Mouse (Mus musculus): Measurements from ENCODE around the gene Cyba. TPM values are rescaled to one million over a fixed set of nuclear protein-coding genes. Genes with fewer than 3 reads are reported as not detected.
A peak's percentile ranks its signal among the peaks of the same experiment; 100 is the strongest.

The Cyba gene
- polyA plus RNA-seq, 1 experiment from 2014 or later = 220 TPM

DNA sequence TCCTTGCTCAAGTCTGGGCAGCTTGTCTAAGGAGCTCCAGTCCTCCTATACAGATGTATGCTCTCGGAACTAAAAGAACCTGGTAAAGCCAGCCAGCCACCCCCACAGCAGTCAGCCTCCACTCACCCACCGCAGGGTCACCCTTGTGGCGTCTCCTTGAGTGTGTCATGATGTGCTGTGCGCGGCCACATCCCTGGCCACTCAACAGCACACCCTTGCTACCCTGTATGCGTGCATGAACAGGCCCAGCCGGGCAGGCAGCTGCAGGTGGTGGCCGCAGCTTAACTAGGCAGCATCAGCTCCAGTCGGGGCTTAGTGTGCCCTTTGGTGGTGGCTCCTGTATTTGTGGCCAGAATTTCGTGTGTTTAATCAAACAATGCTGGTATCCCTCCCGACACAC lies 24.4 kb upstream of the Cyba start:
- ATAC-seq (no peak), DNase-seq (no peak)
- 70% methylated on average over 11 of the region's 11 CpGs for WGBS (ENCODE audit: insufficient replicate concordance)
- H3K4me2 ChIP-seq (ENCODE audit: low read depth, low read length) = no peak overlapping the region
- H3K27me3 ChIP-seq (ENCODE audit: insufficient read depth, low read length) = peaks cover 23% of the 10 kb centered on the region
- no peaks in the 10 kb centered on the region for H3K36me3 ChIP-seq (replicated peaks; ENCODE audit: insufficient read depth, low read length)
- no peak overlapping the region for H3K27ac ChIP-seq (ENCODE audit: low read depth)
- peaks cover 30% of the 10 kb centered on the region for H3K4me1 ChIP-seq (ENCODE audit: insufficient read depth)
- TF ChIP-seq CTCF (IDR thresholded peaks at IDR 0.05; ENCODE audit: low read depth) (no peak), EP300 (IDR thresholded peaks at IDR 0.05; ENCODE audit: low read depth) (no peak)
- no peak overlapping the region for H3K4me3 ChIP-seq (ENCODE audit: low read depth, low read length)
- no peaks in the 10 kb centered on the region for H3K9me3 ChIP-seq (ENCODE audit: low read length)
- H3K9ac ChIP-seq (replicated peaks) = no peak overlapping the region

DNA sequence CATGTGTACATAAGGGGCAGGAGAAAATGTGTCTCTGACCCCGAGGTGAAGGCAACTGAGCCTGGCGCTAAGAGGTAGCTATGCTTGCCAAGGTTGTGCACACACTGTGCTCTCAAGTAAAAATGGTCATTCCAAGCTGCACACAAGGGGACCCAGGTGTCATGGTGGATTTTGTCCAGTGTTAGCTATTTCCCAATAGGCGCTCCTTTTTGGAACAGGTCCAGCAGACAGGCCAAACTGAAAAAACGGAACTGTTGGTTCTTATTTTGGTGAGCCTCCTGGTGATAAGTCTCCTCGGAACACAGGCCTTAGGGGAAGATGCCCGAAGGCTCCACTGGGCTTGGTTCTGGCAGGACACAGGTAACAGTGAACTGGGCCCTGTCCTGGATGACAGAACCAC lies 21.7 kb upstream of the Cyba start:
- no peak for DNase-seq
- Histone ChIP-seq H3K36me3 (replicated peaks; ENCODE audit: insufficient read depth, low read length) (no peaks in the 10 kb centered on the region), H3K4me1 (ENCODE audit: insufficient read depth) (peaks cover 6% of the 10 kb centered on the region), H3K27me3 (ENCODE audit: insufficient read depth, low read length) (peaks cover 4% of the 10 kb centered on the region), H3K9ac (replicated peaks) (no peak overlapping the region), H3K4me3 (ENCODE audit: low read depth, low read length) (no peak overlapping the region), H3K4me2 (ENCODE audit: low read depth, low read length) (no peak overlapping the region), H3K9me3 (ENCODE audit: low read length) (no peaks in the 10 kb centered on the region), H3K27ac (ENCODE audit: low read depth) (no peak overlapping the region)
- WGBS (ENCODE audit: insufficient replicate concordance) = 65% methylated on average over 6 of the region's 6 CpGs
- no peak for ATAC-seq
- no peak for TF ChIP-seq CTCF (IDR thresholded peaks at IDR 0.05; ENCODE audit: low read depth)
- no peak for TF ChIP-seq EP300 (IDR thresholded peaks at IDR 0.05; ENCODE audit: low read depth)

DNA sequence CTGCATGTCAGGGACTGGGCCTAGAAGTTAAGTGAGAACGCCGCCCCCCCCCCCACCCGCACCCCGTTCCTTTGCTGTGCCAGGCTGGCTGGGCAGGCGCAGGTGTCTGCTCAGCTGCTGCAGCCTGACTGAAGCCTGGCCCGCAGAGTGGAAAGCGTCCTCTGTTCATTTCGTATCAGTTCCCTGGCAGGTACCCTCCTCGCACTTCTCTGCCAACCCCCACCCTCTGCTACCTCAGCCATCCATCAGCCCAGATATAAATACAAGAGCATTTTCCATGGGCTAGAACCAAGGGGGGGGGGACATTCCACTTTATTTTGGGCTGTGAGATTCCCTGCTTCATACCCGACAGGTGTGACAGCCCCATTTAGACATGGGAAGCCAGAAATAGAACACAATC lies 19.4 kb upstream of the Cyba start:
- no peaks in the 10 kb centered on the region for H3K27me3 ChIP-seq (ENCODE audit: insufficient read depth, low read length)
- no peak for ATAC-seq
- peaks cover 5% of the 10 kb centered on the region for H3K4me1 ChIP-seq (ENCODE audit: insufficient read depth)
- TF ChIP-seq CTCF (IDR thresholded peaks at IDR 0.05; ENCODE audit: low read depth) = no peak
- TF ChIP-seq EP300 (IDR thresholded peaks at IDR 0.05; ENCODE audit: low read depth) = no peak
- no peaks in the 10 kb centered on the region for H3K36me3 ChIP-seq (replicated peaks; ENCODE audit: insufficient read depth, low read length)
- H3K4me3 ChIP-seq (ENCODE audit: low read depth, low read length) = no peak overlapping the region
- no peak overlapping the region for H3K9ac ChIP-seq (replicated peaks)
- DNase-seq = no peak
- H3K4me2 ChIP-seq (ENCODE audit: low read depth, low read length) = no peak overlapping the region
- H3K9me3 ChIP-seq (ENCODE audit: low read length) = no peaks in the 10 kb centered on the region
- H3K27ac ChIP-seq (ENCODE audit: low read depth) = no peak overlapping the region
- 87% methylated on average over 10 of the region's 10 CpGs for WGBS (ENCODE audit: insufficient replicate concordance)

DNA sequence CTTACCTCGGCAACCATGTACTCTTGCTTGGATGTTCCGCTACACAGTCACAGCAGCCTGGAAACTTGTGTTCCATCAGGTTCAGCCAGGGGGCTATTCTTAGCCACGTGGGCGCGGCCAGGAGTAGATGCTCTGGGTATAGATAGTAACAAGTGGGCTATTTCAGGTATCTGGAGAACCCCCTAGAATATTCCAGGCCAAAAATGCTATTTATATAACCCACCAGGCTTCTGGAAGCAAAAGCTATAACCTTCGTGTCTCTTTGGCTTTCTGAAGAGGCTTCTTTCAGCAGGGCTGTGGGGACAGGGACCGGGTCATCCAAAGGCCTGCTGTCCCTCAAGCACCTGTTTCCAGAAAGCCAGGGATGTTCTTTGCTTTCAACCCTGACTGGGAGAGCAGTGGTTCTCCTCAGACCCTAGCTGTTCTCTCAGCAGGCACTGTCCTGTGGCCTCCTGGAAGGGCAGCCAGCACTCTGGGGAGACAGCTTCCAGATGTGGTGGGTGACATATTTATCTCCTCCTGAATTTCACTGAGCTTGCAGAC lies 18.5 kb upstream of the Cyba start:
- DNase-seq = no peak
- H3K4me2 ChIP-seq (ENCODE audit: low read depth, low read length) = no peak overlapping the region
- H3K9me3 ChIP-seq (ENCODE audit: low read length) = no peaks in the 10 kb centered on the region
- H3K36me3 ChIP-seq (replicated peaks; ENCODE audit: insufficient read depth, low read length) = no peaks in the 10 kb centered on the region
- H3K27ac ChIP-seq (ENCODE audit: low read depth) = no peak overlapping the region
- H3K4me1 ChIP-seq (ENCODE audit: insufficient read depth) = peaks cover 5% of the 10 kb centered on the region
- 70% methylated on average over 7 of the region's 7 CpGs for WGBS (ENCODE audit: insufficient replicate concordance)
- no peaks in the 10 kb centered on the region for H3K27me3 ChIP-seq (ENCODE audit: insufficient read depth, low read length)
- H3K9ac ChIP-seq (replicated peaks) = no peak overlapping the region
- H3K4me3 ChIP-seq (ENCODE audit: low read depth, low read length) = no peak overlapping the region
- TF ChIP-seq EP300 (IDR thresholded peaks at IDR 0.05; ENCODE audit: low read depth) = no peak
- no peak for ATAC-seq

DNA sequence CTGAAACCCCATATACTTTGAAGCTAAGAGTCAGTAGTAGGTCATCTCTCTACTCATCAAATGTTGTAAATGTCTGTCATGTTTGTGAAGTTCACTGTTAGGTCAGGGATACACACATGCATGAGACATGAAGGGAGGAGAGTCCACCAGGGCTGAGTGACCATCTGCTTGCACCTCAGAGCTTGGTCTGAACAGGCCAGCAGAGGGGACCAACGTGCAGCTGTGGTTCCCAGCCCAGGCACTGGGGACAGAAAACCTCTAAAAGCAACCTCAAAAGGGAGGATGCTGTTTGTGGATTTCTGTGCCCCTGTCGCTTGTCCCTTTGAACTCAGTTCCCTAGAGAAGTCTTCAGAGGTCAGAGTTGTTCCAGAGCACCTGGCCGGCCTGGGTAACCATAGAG lies 12.5 kb upstream of the Cyba start:
- peak overlapping the region; percentile 89; the same call in 1 of the 2 replicates for H3K27ac ChIP-seq (ENCODE audit: low read depth)
- H3K4me3 ChIP-seq (ENCODE audit: low read depth, low read length) = no peak overlapping the region
- WGBS (ENCODE audit: insufficient replicate concordance) = 42% methylated on average over 3 of the region's 3 CpGs
- TF ChIP-seq EP300 (IDR thresholded peaks at IDR 0.05; ENCODE audit: low read depth) = no peak
- peak; percentile 53 for TF ChIP-seq CTCF (IDR thresholded peaks at IDR 0.05; ENCODE audit: low read depth)
- no peaks in the 10 kb centered on the region for H3K36me3 ChIP-seq (replicated peaks; ENCODE audit: insufficient read depth, low read length)
- H3K9ac ChIP-seq (replicated peaks) = no peak overlapping the region
- no peaks in the 10 kb centered on the region for H3K27me3 ChIP-seq (ENCODE audit: insufficient read depth, low read length)
- DNase-seq (no peak), ATAC-seq (no peak)
- peak overlapping the region; percentile 100 for H3K4me2 ChIP-seq (ENCODE audit: low read depth, low read length)
- H3K9me3 ChIP-seq (ENCODE audit: low read length) = no peaks in the 10 kb centered on the region
- peaks cover 29% of the 10 kb centered on the region for H3K4me1 ChIP-seq (ENCODE audit: insufficient read depth)

DNA sequence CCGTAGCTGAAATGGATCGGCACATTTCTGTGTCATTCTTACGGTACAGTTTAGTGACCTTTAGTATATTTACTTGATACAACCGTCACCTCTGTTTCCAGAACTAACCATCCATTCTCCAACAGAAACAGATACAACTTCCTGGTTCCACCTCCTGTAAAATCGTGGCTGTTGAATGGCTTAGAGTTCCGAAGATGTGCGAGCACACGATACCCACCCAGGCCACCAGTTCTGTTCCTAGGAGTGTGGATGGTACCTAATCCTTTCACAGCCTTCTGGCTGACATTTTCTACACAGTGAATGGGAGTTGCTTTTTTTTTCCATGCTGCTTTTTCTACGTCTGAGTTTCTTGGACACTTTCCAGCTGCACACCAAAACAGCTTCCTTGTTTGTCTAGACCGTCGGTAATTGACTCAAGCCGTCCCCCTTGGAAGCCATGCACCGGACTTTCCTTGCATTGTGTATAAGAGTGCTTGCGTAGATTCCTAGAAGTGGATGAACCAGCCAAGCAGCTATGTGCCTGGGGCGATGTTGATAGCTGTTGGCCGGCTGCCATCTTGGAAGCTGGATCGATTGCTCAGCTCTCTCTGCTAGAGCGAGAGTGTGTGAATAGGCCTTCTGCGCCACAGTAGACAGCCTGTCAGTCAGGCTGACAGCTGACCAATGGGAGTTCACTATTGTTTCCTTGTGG lies 11.5 kb upstream of the Cyba start:
- Histone ChIP-seq H3K27ac (ENCODE audit: low read depth) (peak overlapping the region; percentile 89), H3K4me2 (ENCODE audit: low read depth, low read length) (peak overlapping the region; percentile 100), H3K4me3 (ENCODE audit: low read depth, low read length) (peak overlapping the region; percentile 70), H3K9ac (replicated peaks) (peak overlapping the region; percentile 69), H3K36me3 (replicated peaks; ENCODE audit: insufficient read depth, low read length) (peaks cover 9% of the 10 kb centered on the region; the same call in 1 of the 2 replicates), H3K27me3 (ENCODE audit: insufficient read depth, low read length) (no peaks in the 10 kb centered on the region), H3K4me1 (ENCODE audit: insufficient read depth) (peaks cover 29% of the 10 kb centered on the region), H3K9me3 (ENCODE audit: low read length) (no peaks in the 10 kb centered on the region)
- ATAC-seq = peak; percentile 55
- peak; percentile 90 for DNase-seq
- peak; percentile 61 for TF ChIP-seq EP300 (IDR thresholded peaks at IDR 0.05; ENCODE audit: low read depth)
- TF ChIP-seq CTCF (IDR thresholded peaks at IDR 0.05; ENCODE audit: low read depth) = no peak
- 5% methylated on average over 19 of the region's 19 CpGs for WGBS (ENCODE audit: insufficient replicate concordance)

Data from liver, postnatal 0 days (tissue).